Mouse (Mus musculus): ENCODE measurements at regions not wholly inside any gene's neighbourhood (a gene's known extent, or its start where the extent isn't known, plus 50 kb on each side); places are given as distances from the start of the nearest gene placed in this dataset.

DNA sequence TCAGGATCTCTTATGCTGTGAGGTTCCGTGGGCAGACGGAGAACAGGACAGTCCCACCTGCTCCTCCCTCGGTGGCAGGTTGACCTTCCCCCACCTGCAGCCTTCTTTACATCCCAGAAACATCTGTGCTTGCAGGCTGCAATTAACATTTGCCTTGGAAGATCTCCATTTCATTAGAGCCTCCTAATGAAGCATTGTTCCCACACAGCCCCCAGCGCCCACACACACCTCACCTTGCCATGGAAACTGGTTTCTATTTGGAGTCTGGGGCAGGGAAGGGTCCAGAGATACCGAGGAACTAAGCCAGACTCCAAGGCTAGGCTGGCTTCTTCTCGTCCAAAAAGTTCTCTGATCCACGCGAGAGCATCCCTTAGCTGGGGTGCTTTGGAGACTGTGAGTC is 56.6 kb upstream of the Rpl38 start:
- Histone ChIP-seq H3K27ac (replicated peaks; ENCODE audit: low read depth, low read length) (no peak overlapping the region), H3K4me1 (ENCODE audit: control insufficient read depth, insufficient read depth, insufficient read length, low read length) (no peaks in the 10 kb centered on the region), H3K4me3 (ENCODE audit: insufficient read depth, low read depth, low read length) (no peak overlapping the region)

DNA sequence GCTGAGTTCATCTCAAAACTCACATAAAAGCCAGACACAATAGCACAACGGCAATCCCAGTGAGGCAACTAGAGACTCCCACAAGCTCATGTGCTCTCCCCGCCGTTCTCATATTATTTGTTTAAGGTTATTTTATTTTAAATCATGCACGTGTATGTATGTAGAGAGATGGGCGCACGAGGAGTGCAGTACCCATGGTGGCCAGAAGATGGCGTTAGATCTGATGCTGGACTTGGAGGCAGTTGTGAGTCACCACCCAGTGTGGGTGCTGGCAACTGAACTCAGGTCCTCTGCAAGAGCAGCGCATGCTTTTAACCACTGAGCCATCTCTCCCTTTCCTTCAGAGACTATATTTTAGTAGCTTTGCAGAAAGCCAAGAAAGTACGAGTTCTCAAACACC is 60.3 kb upstream of the Rpl38 start:
- Histone ChIP-seq H3K4me3 (ENCODE audit: insufficient read depth, low read depth, low read length) (no peak overlapping the region), H3K27ac (replicated peaks; ENCODE audit: low read depth, low read length) (no peak overlapping the region), H3K4me1 (ENCODE audit: control insufficient read depth, insufficient read depth, insufficient read length, low read length) (no peaks in the 10 kb centered on the region)

- H3K4me1 ChIP-seq (ENCODE audit: control insufficient read depth, insufficient read depth, insufficient read length, low read length): no peaks in the 10 kb centered on the region
- no peak overlapping the region for H3K27ac ChIP-seq (replicated peaks; ENCODE audit: low read depth, low read length)
- no peak overlapping the region for H3K4me3 ChIP-seq (ENCODE audit: insufficient read depth, low read depth, low read length)
Observed at GRCm38 (mm10) chr11:114603108-114603507, 65.2 kb upstream of the Rpl38 start.

GRCm38 (mm10) chr11:114597225-114597624 is 71.1 kb upstream of the Rpl38 start:
- no peaks in the 10 kb centered on the region for H3K4me1 ChIP-seq (ENCODE audit: control insufficient read depth, insufficient read depth, insufficient read length, low read length)
- H3K27ac ChIP-seq (replicated peaks; ENCODE audit: low read depth, low read length): no peak overlapping the region
- no peak overlapping the region for H3K4me3 ChIP-seq (ENCODE audit: insufficient read depth, low read depth, low read length)

DNA sequence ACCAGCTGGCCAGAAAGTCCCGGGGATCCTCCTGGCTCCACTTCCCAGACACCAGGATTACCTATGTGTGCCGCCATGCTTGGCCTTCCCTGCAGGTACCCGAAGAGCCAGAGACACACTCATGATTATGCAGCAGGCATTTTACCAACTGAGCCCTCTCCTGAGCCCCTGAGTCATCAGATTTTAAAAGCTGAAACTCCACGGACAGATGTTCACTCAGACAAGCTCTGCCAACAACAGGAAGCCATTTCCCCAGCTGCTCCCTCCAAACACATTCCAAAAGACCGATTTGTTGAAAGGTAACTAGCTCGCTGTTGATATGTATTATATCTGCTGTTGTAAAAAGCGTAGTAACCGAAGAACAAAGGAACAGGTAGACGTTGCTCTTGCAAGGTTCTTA is 75.4 kb upstream of the Rpl38 start:
- Histone ChIP-seq H3K27ac (replicated peaks; ENCODE audit: low read depth, low read length) (no peak overlapping the region), H3K4me1 (ENCODE audit: control insufficient read depth, insufficient read depth, insufficient read length, low read length) (no peaks in the 10 kb centered on the region), H3K4me3 (ENCODE audit: insufficient read depth, low read depth, low read length) (no peak overlapping the region)

DNA sequence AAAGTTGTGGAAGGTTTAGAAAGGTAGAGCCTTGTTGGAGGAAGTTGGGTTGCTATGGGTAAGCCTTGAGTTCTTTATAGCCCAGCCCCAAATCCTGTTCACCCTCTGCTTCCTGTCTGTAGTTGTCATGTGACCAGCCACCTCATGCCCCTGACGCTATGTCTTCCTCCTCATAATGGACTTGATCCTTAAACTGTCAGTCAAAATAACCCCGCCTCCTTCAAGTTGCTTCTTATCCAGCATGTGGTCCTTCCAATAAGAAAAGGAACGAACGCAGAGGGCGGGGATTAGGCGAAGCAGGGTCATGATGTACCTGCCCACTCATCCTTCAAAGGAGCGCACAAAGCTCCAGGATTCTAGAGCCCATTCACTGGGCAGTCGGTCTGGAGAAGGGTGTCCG is 79.8 kb upstream of the Rpl38 start:
- H3K27ac ChIP-seq (replicated peaks; ENCODE audit: low read depth, low read length): no peak overlapping the region

GRCm38 (mm10) chr11:114587986-114588385 is 80.3 kb upstream of the Rpl38 start:
- no peak overlapping the region for H3K4me3 ChIP-seq (ENCODE audit: insufficient read depth, low read depth, low read length)
- H3K4me1 ChIP-seq (ENCODE audit: control insufficient read depth, insufficient read depth, insufficient read length, low read length): no peaks in the 10 kb centered on the region
- H3K27ac ChIP-seq (replicated peaks; ENCODE audit: low read depth, low read length): no peak overlapping the region

More for the DNA sequence above, 79.8 kb upstream of the Rpl38 start:
- Histone ChIP-seq H3K4me1 (ENCODE audit: control insufficient read depth, insufficient read depth, insufficient read length, low read length) (no peaks in the 10 kb centered on the region), H3K4me3 (ENCODE audit: insufficient read depth, low read depth, low read length) (no peak overlapping the region)

- H3K27ac ChIP-seq (replicated peaks; ENCODE audit: low read depth, low read length): no peak overlapping the region
- H3K4me3 ChIP-seq (ENCODE audit: insufficient read depth, low read depth, low read length): no peak overlapping the region
- H3K4me1 ChIP-seq (ENCODE audit: control insufficient read depth, insufficient read depth, insufficient read length, low read length): no peaks in the 10 kb centered on the region
Observed at GRCm38 (mm10) chr11:114586400-114586799, 81.9 kb upstream of the Rpl38 start.

- no peak overlapping the region for H3K27ac ChIP-seq (replicated peaks; ENCODE audit: low read depth, low read length)
- no peaks in the 10 kb centered on the region for H3K4me1 ChIP-seq (ENCODE audit: control insufficient read depth, insufficient read depth, insufficient read length, low read length)
- no peak overlapping the region for H3K4me3 ChIP-seq (ENCODE audit: insufficient read depth, low read depth, low read length)
Observed at GRCm38 (mm10) chr11:114584804-114585203, 83.5 kb upstream of the Rpl38 start.

DNA sequence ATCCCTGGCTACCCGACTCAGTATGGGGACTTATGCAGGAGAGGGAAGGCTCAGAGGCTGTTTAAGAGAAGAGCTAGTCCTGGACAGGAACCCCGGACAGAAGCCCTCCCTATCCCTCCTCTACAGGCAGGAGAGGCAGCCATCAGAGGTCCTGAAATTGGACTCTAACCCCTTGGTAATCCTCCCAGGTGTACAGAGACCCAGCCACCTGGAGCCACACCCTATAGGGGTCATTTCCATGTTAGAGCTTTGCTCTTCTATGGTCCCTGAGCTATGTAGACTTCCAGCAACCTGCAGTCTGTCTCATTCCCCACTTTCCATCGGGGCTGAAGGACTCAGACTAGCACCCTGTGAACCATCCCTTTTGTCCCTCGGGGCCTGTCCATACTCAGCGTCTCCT is 84.2 kb upstream of the Rpl38 start:
- no peaks in the 10 kb centered on the region for H3K4me1 ChIP-seq (ENCODE audit: control insufficient read depth, insufficient read depth, insufficient read length, low read length)
- H3K27ac ChIP-seq (replicated peaks; ENCODE audit: low read depth, low read length): no peak overlapping the region
- no peak overlapping the region for H3K4me3 ChIP-seq (ENCODE audit: insufficient read depth, low read depth, low read length)

- Histone ChIP-seq H3K4me3 (ENCODE audit: insufficient read depth, low read depth, low read length) (no peak overlapping the region), H3K4me1 (ENCODE audit: control insufficient read depth, insufficient read depth, insufficient read length, low read length) (no peaks in the 10 kb centered on the region), H3K27ac (replicated peaks; ENCODE audit: low read depth, low read length) (no peak overlapping the region)
Observed at GRCm38 (mm10) chr11:114579986-114580385, 88.3 kb upstream of the Rpl38 start.

- H3K27ac ChIP-seq (replicated peaks; ENCODE audit: low read depth, low read length): no peak overlapping the region
- no peak overlapping the region for H3K4me3 ChIP-seq (ENCODE audit: insufficient read depth, low read depth, low read length)
- no peaks in the 10 kb centered on the region for H3K4me1 ChIP-seq (ENCODE audit: control insufficient read depth, insufficient read depth, insufficient read length, low read length)
Observed at GRCm38 (mm10) chr11:114578551-114578950, 89.8 kb upstream of the Rpl38 start.

DNA sequence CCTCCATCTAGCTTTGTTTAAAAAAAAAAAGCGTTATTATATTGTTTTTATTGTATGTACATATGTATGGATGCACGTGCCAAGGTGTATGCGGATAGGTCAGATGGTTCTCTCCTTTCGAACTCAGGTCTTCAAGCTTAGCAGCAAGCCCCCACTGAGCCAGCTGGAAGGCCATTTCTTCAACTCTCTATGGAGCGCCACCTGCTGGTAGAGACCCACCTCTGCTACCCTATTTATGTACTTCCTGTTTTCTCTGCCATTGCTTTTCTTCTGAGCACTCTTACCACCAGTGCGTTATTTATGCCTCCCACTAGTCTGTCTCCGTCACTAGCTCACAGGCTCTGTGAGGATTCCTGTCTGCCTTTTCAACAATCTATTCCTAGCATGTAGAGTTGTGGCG is 91.5 kb upstream of the Rpl38 start:
- Histone ChIP-seq H3K27ac (replicated peaks; ENCODE audit: low read depth, low read length) (no peak overlapping the region), H3K4me3 (ENCODE audit: insufficient read depth, low read depth, low read length) (no peak overlapping the region), H3K4me1 (ENCODE audit: control insufficient read depth, insufficient read depth, insufficient read length, low read length) (no peaks in the 10 kb centered on the region)

DNA sequence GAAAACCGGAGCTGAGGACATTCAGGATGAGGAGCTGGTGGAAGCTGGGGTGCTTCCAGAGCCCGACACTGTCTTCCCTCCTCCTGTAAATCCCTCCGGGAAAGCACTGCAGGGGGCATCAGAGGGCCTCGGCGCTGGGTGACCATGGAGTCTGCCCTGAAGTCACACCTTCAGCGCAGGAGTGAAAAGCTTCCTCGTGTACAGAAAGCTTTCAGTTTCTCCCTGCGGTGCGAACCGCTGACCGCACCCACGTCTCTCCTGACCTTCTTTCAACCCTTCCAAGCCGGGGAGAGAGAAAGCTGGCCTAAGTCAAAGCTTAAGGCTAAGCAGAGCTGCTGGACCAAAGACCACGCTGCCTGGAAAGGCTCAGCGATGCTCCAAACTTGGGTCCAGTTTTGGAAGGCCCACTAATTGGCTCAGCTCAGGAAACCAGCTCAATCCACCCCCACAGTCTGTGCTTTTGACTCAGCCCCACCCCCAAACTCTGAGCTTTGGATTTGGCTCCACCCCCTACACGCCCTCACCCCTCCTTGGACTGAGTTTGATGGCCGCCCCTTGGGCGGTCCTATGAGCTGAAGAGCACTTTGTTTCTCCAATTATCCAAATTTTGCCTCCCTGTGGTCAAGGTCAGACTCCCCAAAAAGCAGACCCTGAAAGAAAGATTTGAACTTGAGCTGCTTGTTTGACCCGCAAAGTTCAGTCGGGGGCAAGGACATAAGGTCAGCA is 97.0 kb upstream of the Rpl38 start:
- Histone ChIP-seq H3K27ac (replicated peaks; ENCODE audit: low read depth, low read length) (no peak overlapping the region), H3K4me1 (ENCODE audit: control insufficient read depth, insufficient read depth, insufficient read length, low read length) (no peaks in the 10 kb centered on the region), H3K4me3 (ENCODE audit: insufficient read depth, low read depth, low read length) (no peak overlapping the region)

- no peak overlapping the region for H3K27ac ChIP-seq (replicated peaks; ENCODE audit: low read depth, low read length)
- no peaks in the 10 kb centered on the region for H3K4me1 ChIP-seq (ENCODE audit: control insufficient read depth, insufficient read depth, insufficient read length, low read length)
- no peak overlapping the region for H3K4me3 ChIP-seq (ENCODE audit: insufficient read depth, low read depth, low read length)
Observed at GRCm38 (mm10) chr11:114570076-114570475, 98.2 kb upstream of the Rpl38 start.

Data from brown adipose tissue, adult 24 weeks (tissue).